Mouse (Mus musculus) spleen, adult 2 months (tissue): ENCODE results near the gene Lyrm4.

ENCODE experiments used
- CTCF ChIP-seq: fragments of 200-500 bp; IDR thresholded peaks from 2 replicates; pipeline ENCODE4 v1.5.1; 2011; ENCODE audit warnings: mild to moderate bottlenecking, inconsistent platforms; ENCODE audit not compliant: insufficient read depth, insufficient read length, insufficient replicate concordance; ENCODE audit errors: extremely low read depth
- POLR2A ChIP-seq: fragments of 200-500 bp; IDR thresholded peaks from 2 replicates; pipeline ENCODE4 v1.6.1; 2011; ENCODE audit warnings: low read depth, low read length, inconsistent platforms

DNA sequence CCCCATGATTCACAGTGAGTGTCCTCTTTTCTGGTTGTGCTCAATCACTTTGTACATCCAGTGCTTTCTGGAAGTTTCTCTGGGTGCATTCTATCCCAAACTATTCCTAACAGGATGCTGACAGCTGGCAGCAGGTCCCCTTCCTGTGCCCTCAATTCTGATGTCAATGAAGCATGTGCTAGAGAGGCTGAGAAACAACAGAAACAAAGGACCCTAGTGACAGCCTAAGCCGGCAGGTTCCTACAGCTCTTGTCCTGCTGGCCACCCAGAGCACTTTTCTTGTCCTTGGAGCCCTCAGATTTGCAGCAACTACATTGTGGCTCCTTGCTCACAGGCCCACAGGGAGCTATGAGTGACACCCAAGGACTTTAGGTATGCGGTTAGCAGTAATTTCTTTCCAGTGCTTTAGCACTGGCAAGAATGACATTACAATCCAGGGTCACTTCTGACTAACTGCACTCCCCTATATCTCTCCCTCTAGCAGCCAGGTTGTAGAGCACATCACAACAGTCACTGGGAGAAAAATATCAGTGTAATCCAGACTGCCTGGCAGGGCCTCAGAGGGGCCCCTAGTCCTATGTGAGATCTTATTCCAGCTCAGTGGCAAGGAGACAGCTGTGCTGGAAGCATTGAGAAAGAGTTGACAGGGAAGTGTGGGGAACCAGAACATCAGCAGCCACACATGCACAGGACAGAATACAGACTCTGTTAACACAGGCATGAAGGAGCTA, 121.5 kb downstream of the Lyrm4 start:
- no peak for TF ChIP-seq CTCF
- TF ChIP-seq POLR2A: no peak
